Mouse (Mus musculus) colon, adult 2 months (tissue): ENCODE measurements around the gene Vmn1r201. TPM values are rescaled to one million over a fixed set of nuclear protein-coding genes. Genes with fewer than 3 reads are reported as not detected.

Experiments
- polyA plus RNA-seq: library from polyadenylated mRNA; depleted of rRNA; stranded (reverse); fragments of >200 nt; gene quantifications from 2 replicates; pipeline ENCODE4 v1.2.3, GENCODE M21; 2012; rRNA removed

Vmn1r201 gene
- not detected in 2 replicates for polyA plus RNA-seq

DNA sequence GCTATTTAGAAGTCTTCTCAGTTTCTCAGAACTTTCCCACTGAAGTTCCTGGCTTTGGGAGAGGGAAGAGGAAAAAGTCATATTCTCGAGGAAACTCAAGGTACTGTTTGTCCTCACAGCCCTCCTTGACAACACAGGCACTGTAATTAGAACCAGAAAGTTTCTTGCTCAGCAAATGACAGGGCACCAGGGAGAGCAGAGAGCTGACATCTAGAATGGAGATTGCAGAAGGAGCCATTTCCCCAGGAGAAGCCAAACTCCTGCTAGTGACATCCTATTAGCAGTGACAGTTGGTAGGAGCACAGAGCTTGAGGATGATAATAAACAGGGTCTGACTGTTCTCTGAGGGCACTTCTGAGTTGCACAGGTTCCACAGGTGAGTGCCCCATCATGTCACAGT, at the start of gene Vmn1r201:
Gene Vmn1r201, plus strand, starts transcription at position 301 of the 400 bp plus-strand sequence.

DNA sequence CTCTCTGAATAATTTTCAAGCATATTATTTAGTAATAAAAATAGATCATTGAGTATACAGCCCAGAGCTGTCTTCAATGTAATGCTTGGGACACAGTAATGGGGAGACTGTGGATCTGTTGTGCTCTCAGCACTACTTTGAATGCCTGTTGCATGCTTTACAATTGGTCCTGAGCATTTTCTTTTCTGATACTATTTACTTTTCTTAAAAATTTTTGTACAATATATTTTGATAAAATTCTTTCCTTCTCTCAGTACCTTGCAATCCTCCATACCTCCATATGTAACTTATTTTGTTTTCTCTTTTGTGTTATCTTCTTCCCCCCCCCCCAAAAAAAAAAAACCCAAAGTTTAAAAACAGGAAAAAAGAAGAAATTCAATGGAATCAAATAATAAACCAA, 33.6 kb downstream of the Vmn1r201 start, which contains the start of gene Vmn1r202:
Gene Vmn1r202, minus strand, starts transcription at position 101 of the 400 bp plus-strand sequence.

GRCm38 (mm10) chr13:22517814-22518213, 46.1 kb downstream of the Vmn1r201 start, which contains the start of gene Vmn1r203:
Gene Vmn1r203 (plus strand): TSS chr13:22518114.

Other genes with a start within 250 kb of the Vmn1r201 start
- gene Vmn1r193, start 248.8 kb upstream of the Vmn1r201 start, polyA plus RNA-seq = not detected in 2 replicates
- not detected in 2 replicates for gene Vmn1r194, start 227.7 kb upstream of the Vmn1r201 start, polyA plus RNA-seq
- not detected in 2 replicates for gene Vmn1r195, start 201.4 kb upstream of the Vmn1r201 start, polyA plus RNA-seq
- gene Vmn1r196, start 182.0 kb upstream of the Vmn1r201 start, polyA plus RNA-seq = not detected in 2 replicates
- not detected in 2 replicates for gene Vmn1r197, start 147.3 kb upstream of the Vmn1r201 start, polyA plus RNA-seq
- not detected in 2 replicates for gene Vmn1r198, start 121.6 kb upstream of the Vmn1r201 start, polyA plus RNA-seq
- not detected in 2 replicates for gene Vmn1r199, start 92.1 kb upstream of the Vmn1r201 start, polyA plus RNA-seq
- not detected in 2 replicates for gene Vmn1r200, start 81.5 kb upstream of the Vmn1r201 start, polyA plus RNA-seq
- not detected in 2 replicates for gene Vmn1r202, start 33.5 kb downstream of the Vmn1r201 start, polyA plus RNA-seq
- gene Vmn1r203, start 46.2 kb downstream of the Vmn1r201 start, polyA plus RNA-seq = not detected in 2 replicates
- gene Vmn1r204, start 81.3 kb downstream of the Vmn1r201 start, polyA plus RNA-seq = not detected in 2 replicates
- not detected in 2 replicates for gene Vmn1r205, start 121.1 kb downstream of the Vmn1r201 start, polyA plus RNA-seq
- not detected in 2 replicates for gene Vmn1r206, start 152.3 kb downstream of the Vmn1r201 start, polyA plus RNA-seq